Mouse (Mus musculus) liver, postnatal 0 days (tissue): ENCODE measurements around the gene Chn2.

Source experiments
- CTCF ChIP-seq: sonication (generic); IDR thresholded peaks from 2 replicates; pipeline ENCODE4 v1.5.1; 2016; ENCODE audit warnings: antibody characterized with exemption, low read depth
- EP300 ChIP-seq: IDR thresholded peaks from 2 replicates; pipeline ENCODE4 v1.6.1; 2016; ENCODE audit warnings: antibody characterized with exemption, low read depth, mild to moderate bottlenecking

- no peak for TF ChIP-seq CTCF
- TF ChIP-seq EP300: no peak
Measured at GRCm38 (mm10) chr6:54010362-54010761, 29.0 kb upstream of the Chn2 start.
